Mouse (Mus musculus): Measurements from ENCODE around the gene Polh. TPM values are rescaled to one million over a fixed set of nuclear protein-coding genes. Genes with fewer than 3 reads are reported as not detected.

Gene Polh
- total RNA-seq, 1 experiment = 11.8 TPM

- H3K9ac ChIP-seq (ENCODE audit: insufficient read depth, low read depth, low read length, poor library complexity, severe bottlenecking) = no peak overlapping the region
- no peaks in the 10 kb centered on the region for H3K9me3 ChIP-seq (ENCODE audit: control insufficient read depth, insufficient read depth, low read depth, low read length)
- H3K27ac ChIP-seq (ENCODE audit: insufficient read depth, low read depth, low read length, poor library complexity, severe bottlenecking) = no peak overlapping the region
- no peaks in the 10 kb centered on the region; a peak in 1 of 4 replicates for H3K4me1 ChIP-seq (ENCODE audit: control insufficient read depth in 2 of 2, insufficient read depth in 2 of 2, low read length in 2 of 2, poor library complexity in 1 of 2)
- H3K4me3 ChIP-seq (ENCODE audit: insufficient read depth in 1 of 2, low read depth in 1 of 2, low read length in 2 of 2, poor library complexity in 1 of 2, severe bottlenecking in 1 of 2) = no peak overlapping the region
- DNase-seq (ENCODE audit: low read depth, low spot score) = no peak
- in situ Hi-C loops (cut with MboI; ENCODE audit: low sequenced_read_pairs in 2 of 2, unreplicated experiment in 2 of 2) = no loop called here
- H3K36me3 ChIP-seq (ENCODE audit: control insufficient read depth, insufficient read depth, low read length, poor library complexity, severe bottlenecking) = peaks cover 72% of the 10 kb centered on the region
- TF ChIP-seq MAFK (IDR thresholded peaks at IDR 0.05; ENCODE audit: insufficient read depth, low read depth, low read length) (no peak), HCFC1 (IDR thresholded peaks at IDR 0.05; ENCODE audit: borderline replicate concordance, insufficient read depth, low read length) (no peak), ZNF384 (IDR thresholded peaks at IDR 0.05; ENCODE audit: low read depth, low read length) (no peak), CHD2 (IDR thresholded peaks at IDR 0.05; ENCODE audit: low read depth, low read length) (no peak), ZC3H11A (IDR thresholded peaks at IDR 0.05; ENCODE audit: borderline replicate concordance, low read depth, low read length) (no peak)
Measured at GRCm38 (mm10) chr17:46122791-46123190, 79.7 kb downstream of the Polh start.

Other genes with a start within 250 kb of the Polh start
- 53.0 and 112 TPM in 2 replicates for gene Vegfa, start 170.3 kb downstream of the Polh start, total RNA-seq (2012; rRNA removed)
- 90.0 and 90.6 TPM in 2 replicates for gene Mrps18a, start 91.7 kb downstream of the Polh start, total RNA-seq (2012; rRNA removed)
- gene Rsph9, start 58.4 kb downstream of the Polh start, total RNA-seq (2012; rRNA removed) = 0.85 and 2.9 TPM in 2 replicates
- 7.1 and 8.2 TPM in 2 replicates for gene Mad2l1bp, start 49.1 kb downstream of the Polh start, total RNA-seq (2012; rRNA removed)
- gene Gtpbp2, start 41.6 kb downstream of the Polh start, total RNA-seq (2012; rRNA removed) = 33.4 and 65.4 TPM in 2 replicates
- gene Xpo5, start 137 bp upstream of the Polh start, total RNA-seq (2012; rRNA removed) = 63.2 and 63.9 TPM in 2 replicates
- 177 and 213 TPM in 2 replicates for gene Polr1c, start 45.4 kb upstream of the Polh start, total RNA-seq (2012; rRNA removed)
- gene Yipf3, start 45.4 kb upstream of the Polh start, total RNA-seq (2012; rRNA removed) = 59.3 and 68.6 TPM in 2 replicates
- gene Lrrc73, start 50.9 kb upstream of the Polh start, total RNA-seq (2012; rRNA removed) = 1.3 TPM in 2 replicates
- gene Tjap1, start 80.4 kb upstream of the Polh start, total RNA-seq (2012; rRNA removed) = 27.7 and 33.0 TPM in 2 replicates
- 1.3 and 1.4 TPM in 2 replicates for gene Dlk2, start 94.8 kb upstream of the Polh start, total RNA-seq (2012; rRNA removed)
- gene Abcc10, start 125.7 kb upstream of the Polh start, total RNA-seq (2012; rRNA removed) = 17.2 and 25.6 TPM in 2 replicates
- gene Zfp318, start 181.1 kb upstream of the Polh start, total RNA-seq (2012; rRNA removed) = 14.0 and 19.1 TPM in 2 replicates
- 0.49 and 0.79 TPM in 2 replicates for gene Crip3, start 226.3 kb upstream of the Polh start, total RNA-seq (2012; rRNA removed)
- gene Slc22a7, start 235.8 kb upstream of the Polh start, total RNA-seq (2012; rRNA removed) = 3.6 and 6.1 TPM in 2 replicates